Mouse (Mus musculus): ENCODE measurements around the gene Clec3a. TPM values are rescaled to one million over a fixed set of nuclear protein-coding genes. Genes with fewer than 3 reads are reported as not detected.

Clec3a gene
- not detected in 2 replicates for polyA plus RNA-seq (2015; fragmentation: Nextera tagmentation; extraction: Ambion mirVana)

DNA sequence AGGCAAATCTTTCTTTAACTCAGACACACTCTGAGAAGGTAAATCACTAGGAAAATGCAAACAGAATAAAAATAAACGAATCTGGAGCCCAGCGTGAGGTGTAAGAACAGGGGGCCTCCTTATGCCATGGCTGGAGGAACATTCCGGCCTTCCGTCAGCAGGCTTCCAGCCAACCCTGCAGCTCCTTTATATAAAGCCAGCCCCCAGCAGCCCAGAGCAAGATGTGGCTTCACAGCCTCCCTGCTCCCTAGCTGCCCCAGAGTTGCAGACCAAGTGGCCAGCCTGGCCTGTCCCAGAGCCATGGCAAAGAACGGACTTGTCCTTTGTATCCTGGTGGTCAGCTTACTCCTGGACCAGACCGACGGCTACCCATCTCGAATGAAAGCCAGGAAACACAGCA, at the start of gene Clec3a:
Clec3a (plus strand) TSS at position 301 of the 400 bp plus-strand sequence.
- Histone ChIP-seq H3K4me1 (ENCODE audit: insufficient read depth, low read length) (no peaks in the 10 kb centered on the region), H3K27ac (ENCODE audit: low read length) (no peak within 1 kb of the TSS), H3K27me3 (ENCODE audit: insufficient read depth, low read length) (no peaks in the 10 kb centered on the region), H3K9ac (replicated peaks; ENCODE audit: low read length) (no peak within 1 kb of the TSS), H3K36me3 (ENCODE audit: insufficient read depth, low read length) (no peaks in the 10 kb centered on the region), H3K9me3 (ENCODE audit: low read length) (no peaks in the 10 kb centered on the region), H3K4me3 (ENCODE audit: low read length) (no peak within 1 kb of the TSS), H3K4me2 (replicated peaks; ENCODE audit: low read depth, low read length) (no peak within 1 kb of the TSS)
- 75% methylated on average over 8 of the region's 8 CpGs for WGBS
- ATAC-seq (ENCODE audit: low FRiP score, low TSS enrichment) = no peak

DNA sequence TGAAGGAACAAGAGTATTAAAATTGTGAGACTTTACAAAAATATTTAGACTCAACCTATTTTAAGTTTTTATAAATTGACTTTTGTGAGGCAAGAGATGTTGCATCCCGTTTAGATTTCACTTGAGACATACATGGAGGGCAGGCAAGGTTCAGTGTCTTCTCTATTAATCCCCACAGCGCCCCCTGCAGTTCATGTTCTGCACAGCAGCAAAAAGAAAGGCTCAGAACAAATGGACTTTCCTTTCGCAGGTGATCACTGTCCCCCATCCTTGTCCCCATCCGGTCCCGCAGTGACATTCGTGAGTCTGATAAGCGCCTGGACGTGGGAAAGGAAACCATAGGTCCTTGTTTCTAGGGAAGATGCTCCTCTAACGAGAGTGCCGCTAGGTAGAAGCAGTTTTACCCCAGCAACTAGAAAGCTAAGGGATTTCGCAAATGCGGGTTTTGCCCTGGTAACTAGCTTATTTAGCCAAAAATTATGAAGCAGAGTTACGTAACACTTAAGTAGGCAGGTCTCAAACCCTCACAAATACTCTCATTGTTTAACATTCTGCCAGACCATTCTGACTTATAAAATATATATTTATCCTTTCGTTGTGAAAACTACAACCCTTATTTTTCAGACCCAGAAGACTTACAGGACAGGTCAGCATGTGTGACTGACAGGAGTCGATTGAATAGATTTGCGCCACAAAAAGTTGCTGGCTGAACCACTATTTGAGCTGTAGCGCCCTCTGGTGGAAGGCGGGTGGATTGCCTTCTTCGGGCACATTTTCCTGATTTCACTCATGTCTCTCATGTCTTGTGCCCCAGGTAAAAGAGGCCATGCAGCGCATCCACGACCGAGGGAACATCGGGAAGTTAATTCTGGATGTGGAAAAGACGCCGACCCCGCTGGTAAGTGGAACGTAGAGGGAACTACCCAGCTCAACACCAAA, 48.6 kb upstream of the Clec3a start:
- Histone ChIP-seq H3K9me3 (ENCODE audit: low read length) (no peaks in the 10 kb centered on the region), H3K9ac (replicated peaks; ENCODE audit: low read length) (no peak overlapping the region), H3K27ac (ENCODE audit: low read length) (no peak overlapping the region), H3K27me3 (ENCODE audit: insufficient read depth, low read length) (no peaks in the 10 kb centered on the region), H3K4me2 (replicated peaks; ENCODE audit: low read depth, low read length) (peak overlapping the region; percentile 29; the same call in 1 of the 2 replicates), H3K4me3 (ENCODE audit: low read length) (no peak overlapping the region), H3K4me1 (ENCODE audit: insufficient read depth, low read length) (0 out of 2 replicates have a peak, but pooled peaks cover 3% of the 10 kb centered on the region), H3K36me3 (ENCODE audit: insufficient read depth, low read length) (no peaks in the 10 kb centered on the region)
- 42% methylated on average over 27 of the region's 27 CpGs for WGBS
- no peak for ATAC-seq (ENCODE audit: low FRiP score, low TSS enrichment)

DNA sequence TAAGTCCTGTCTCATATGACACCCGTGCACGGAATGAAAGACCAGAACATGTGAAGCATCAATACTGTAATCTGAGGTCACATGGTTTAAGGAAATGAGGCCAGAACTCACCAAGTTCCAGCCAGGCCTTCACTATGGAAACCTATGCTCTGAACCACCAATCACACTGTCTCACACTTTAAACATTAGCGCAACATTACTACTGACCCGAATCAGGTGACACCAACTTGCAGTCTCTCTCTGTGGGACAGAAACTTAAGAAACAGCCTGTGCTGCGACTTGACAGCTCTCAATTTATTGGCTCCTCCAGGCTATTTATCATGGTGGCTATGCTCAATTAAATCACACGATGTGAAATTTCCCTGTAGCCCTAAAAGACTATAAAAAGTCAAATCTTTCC, 43.5 kb upstream of the Clec3a start:
- no peaks in the 10 kb centered on the region for H3K27me3 ChIP-seq (ENCODE audit: insufficient read depth, low read length)
- WGBS = 28% methylated on average over 6 of the region's 6 CpGs
- H3K9ac ChIP-seq (replicated peaks; ENCODE audit: low read length) = no peak overlapping the region
- H3K27ac ChIP-seq (ENCODE audit: low read length) = no peak overlapping the region
- H3K9me3 ChIP-seq (ENCODE audit: low read length) = no peaks in the 10 kb centered on the region
- ATAC-seq (ENCODE audit: low FRiP score, low TSS enrichment) = peak; percentile 85; the same call in 1 of the 2 replicates
- H3K36me3 ChIP-seq (ENCODE audit: insufficient read depth, low read length) = no peaks in the 10 kb centered on the region
- no peaks in the 10 kb centered on the region for H3K4me1 ChIP-seq (ENCODE audit: insufficient read depth, low read length)
- H3K4me3 ChIP-seq (ENCODE audit: low read length) = no peak overlapping the region
- H3K4me2 ChIP-seq (replicated peaks; ENCODE audit: low read depth, low read length) = no peak overlapping the region

DNA sequence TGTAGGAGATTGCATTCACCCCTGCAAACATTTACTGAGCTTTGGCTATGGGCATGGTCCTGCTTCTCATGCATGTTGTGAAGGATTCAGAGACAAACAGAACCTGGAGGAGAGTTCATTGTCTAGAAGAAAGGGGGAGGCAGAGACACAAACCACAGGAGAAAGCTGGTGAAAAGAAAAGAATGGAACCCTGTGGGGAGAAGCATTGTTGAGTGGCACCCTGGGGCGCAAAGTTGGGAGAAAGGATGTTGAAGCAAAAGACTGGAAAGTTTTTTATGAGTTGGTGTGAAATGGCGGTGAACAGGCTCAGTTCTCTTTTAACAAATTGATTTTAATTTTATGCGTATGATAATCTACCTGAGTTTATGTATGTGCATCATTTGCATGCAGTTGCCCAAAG, 33.7 kb upstream of the Clec3a start:
- no peak for ATAC-seq (ENCODE audit: low FRiP score, low TSS enrichment)
- H3K27ac ChIP-seq (ENCODE audit: low read length) = no peak overlapping the region

DNA sequence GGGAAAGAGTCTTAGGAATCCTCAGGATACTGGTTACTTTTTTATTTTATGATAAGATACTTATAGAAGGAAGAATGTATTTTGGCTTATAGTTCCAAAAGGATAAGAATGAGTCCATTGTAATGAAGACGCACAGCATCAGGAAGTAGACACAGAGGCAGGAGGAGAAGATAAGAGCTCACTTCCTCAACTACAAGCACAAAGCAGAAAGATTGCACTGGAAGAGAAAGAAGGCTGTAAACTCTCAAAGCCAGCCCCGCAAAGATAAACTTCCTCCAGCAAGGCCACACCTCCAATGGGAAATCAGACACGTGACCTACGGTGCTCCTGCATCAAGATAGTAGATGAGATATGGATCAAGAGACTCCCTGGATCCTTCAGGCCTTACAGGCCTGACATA, 30.4 kb upstream of the Clec3a start:
- H3K9me3 ChIP-seq (ENCODE audit: low read length) = no peaks in the 10 kb centered on the region
- no peak overlapping the region for H3K27ac ChIP-seq (ENCODE audit: low read length)
- ATAC-seq (ENCODE audit: low FRiP score, low TSS enrichment) = no peak
- no peak overlapping the region for H3K9ac ChIP-seq (replicated peaks; ENCODE audit: low read length)
- no peaks in the 10 kb centered on the region for H3K4me1 ChIP-seq (ENCODE audit: insufficient read depth, low read length)
- no peaks in the 10 kb centered on the region for H3K36me3 ChIP-seq (ENCODE audit: insufficient read depth, low read length)
- no peak overlapping the region for H3K4me3 ChIP-seq (ENCODE audit: low read length)
- H3K27me3 ChIP-seq (ENCODE audit: insufficient read depth, low read length) = no peaks in the 10 kb centered on the region
- WGBS = 61% methylated on average over 4 of the region's 4 CpGs
- no peak overlapping the region for H3K4me2 ChIP-seq (replicated peaks; ENCODE audit: low read depth, low read length)

More for the DNA sequence above, 33.7 kb upstream of the Clec3a start:
- Histone ChIP-seq H3K9ac (replicated peaks; ENCODE audit: low read length) (no peak overlapping the region), H3K36me3 (ENCODE audit: insufficient read depth, low read length) (no peaks in the 10 kb centered on the region), H3K9me3 (ENCODE audit: low read length) (no peaks in the 10 kb centered on the region), H3K27me3 (ENCODE audit: insufficient read depth, low read length) (no peaks in the 10 kb centered on the region), H3K4me1 (ENCODE audit: insufficient read depth, low read length) (no peaks in the 10 kb centered on the region), H3K4me2 (replicated peaks; ENCODE audit: low read depth, low read length) (no peak overlapping the region), H3K4me3 (ENCODE audit: low read length) (no peak overlapping the region)
- 90% methylated on average over 3 of the region's 3 CpGs for WGBS

DNA sequence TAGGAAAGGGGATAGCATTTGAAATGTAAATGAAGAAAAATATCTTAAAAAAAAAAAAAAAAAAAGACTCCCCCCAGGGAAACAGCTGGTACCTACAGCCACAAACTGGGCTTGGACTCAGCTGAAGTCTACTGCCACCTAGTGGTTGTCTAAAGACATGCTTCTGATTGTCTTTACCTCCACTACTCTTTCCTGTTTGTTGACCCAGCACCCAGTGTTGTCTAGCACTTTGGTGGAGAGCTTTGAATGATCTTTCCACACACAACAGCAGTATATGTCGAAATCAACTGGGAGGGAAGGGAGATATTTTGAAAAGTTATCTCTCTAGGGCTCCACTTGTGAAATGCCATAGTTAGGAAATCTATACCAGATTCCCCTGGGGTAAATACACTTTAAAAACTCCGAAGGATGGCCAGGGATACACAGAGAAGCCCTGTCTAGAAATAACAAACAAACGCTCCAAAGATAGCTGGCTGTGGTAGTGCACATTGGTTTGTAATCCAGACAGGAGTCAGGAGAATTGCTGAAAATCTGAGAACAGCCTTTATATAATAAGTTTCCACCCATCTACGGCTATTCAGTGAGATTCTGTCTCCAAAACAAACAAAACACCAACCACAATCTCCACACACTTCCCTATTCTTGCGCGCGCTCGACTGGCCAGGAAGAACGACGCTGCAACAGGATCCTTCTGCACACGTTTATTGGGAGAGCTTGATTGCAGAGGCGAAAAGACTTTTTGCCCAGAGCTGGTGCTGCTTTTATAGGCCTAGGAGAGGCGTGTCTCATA, 27.2 kb upstream of the Clec3a start:
- H3K9me3 ChIP-seq (ENCODE audit: low read length) = no peaks in the 10 kb centered on the region
- ATAC-seq (ENCODE audit: low FRiP score, low TSS enrichment) = no peak
- no peak overlapping the region for H3K9ac ChIP-seq (replicated peaks; ENCODE audit: low read length)
- H3K27ac ChIP-seq (ENCODE audit: low read length) = no peak overlapping the region
- H3K36me3 ChIP-seq (ENCODE audit: insufficient read depth, low read length) = no peaks in the 10 kb centered on the region
- no peak overlapping the region for H3K4me3 ChIP-seq (ENCODE audit: low read length)
- no peaks in the 10 kb centered on the region for H3K4me1 ChIP-seq (ENCODE audit: insufficient read depth, low read length)
- 77% methylated on average over 11 of the region's 13 CpGs for WGBS
- H3K27me3 ChIP-seq (ENCODE audit: insufficient read depth, low read length) = no peaks in the 10 kb centered on the region
- no peak overlapping the region for H3K4me2 ChIP-seq (replicated peaks; ENCODE audit: low read depth, low read length)

DNA sequence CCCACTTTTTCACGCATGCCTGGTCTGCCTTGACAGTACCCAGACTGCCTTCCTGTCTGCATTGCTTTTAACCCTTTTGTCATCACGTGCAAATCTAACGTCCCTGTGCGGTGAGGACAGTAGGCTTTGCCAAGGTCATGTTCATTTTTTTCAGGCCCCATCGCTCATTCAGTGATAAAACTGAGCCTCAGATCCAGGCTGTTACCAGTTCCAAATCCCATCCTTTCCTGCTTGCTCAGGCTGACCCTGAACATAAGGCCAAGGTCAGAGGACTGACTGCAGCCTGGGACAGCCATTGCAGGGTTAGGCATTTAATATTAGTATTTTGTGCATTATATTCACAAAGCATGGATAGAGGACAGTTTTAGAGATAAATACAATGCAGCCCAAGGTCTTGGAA, 19.6 kb upstream of the Clec3a start:
- Histone ChIP-seq H3K4me2 (replicated peaks; ENCODE audit: low read depth, low read length) (no peak overlapping the region), H3K9me3 (ENCODE audit: low read length) (no peaks in the 10 kb centered on the region), H3K4me3 (ENCODE audit: low read length) (no peak overlapping the region), H3K9ac (replicated peaks; ENCODE audit: low read length) (no peak overlapping the region), H3K27ac (ENCODE audit: low read length) (no peak overlapping the region), H3K4me1 (ENCODE audit: insufficient read depth, low read length) (no peaks in the 10 kb centered on the region), H3K27me3 (ENCODE audit: insufficient read depth, low read length) (0 out of 2 replicates have a peak, but pooled peaks cover 4% of the 10 kb centered on the region), H3K36me3 (ENCODE audit: insufficient read depth, low read length) (no peaks in the 10 kb centered on the region)
- no peak for ATAC-seq (ENCODE audit: low FRiP score, low TSS enrichment)
- 90% methylated on average over 5 of the region's 5 CpGs for WGBS

DNA sequence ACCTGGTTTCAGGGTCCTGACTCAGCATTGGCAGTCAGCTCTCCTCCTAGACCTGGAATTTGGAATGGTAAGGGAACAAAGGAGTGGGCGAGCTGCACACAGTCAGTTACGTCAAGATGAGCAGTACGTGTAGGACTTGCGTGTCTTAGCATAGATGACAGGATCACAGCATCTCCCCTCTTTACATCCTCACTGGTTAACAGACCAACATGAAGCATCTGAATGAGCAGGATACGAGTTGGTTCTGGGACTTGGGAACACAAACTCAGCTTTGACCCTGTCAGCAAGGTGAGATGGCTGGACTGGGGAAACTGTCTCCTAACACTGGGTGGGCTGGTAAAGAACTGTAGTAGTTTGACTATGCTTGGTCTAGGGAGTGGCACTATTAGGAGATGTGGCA, 18.6 kb upstream of the Clec3a start:
- Histone ChIP-seq H3K27me3 (ENCODE audit: insufficient read depth, low read length) (0 out of 2 replicates have a peak, but pooled peaks cover 4% of the 10 kb centered on the region), H3K4me3 (ENCODE audit: low read length) (no peak overlapping the region), H3K36me3 (ENCODE audit: insufficient read depth, low read length) (no peaks in the 10 kb centered on the region), H3K9ac (replicated peaks; ENCODE audit: low read length) (no peak overlapping the region), H3K9me3 (ENCODE audit: low read length) (no peaks in the 10 kb centered on the region), H3K4me2 (replicated peaks; ENCODE audit: low read depth, low read length) (no peak overlapping the region), H3K27ac (ENCODE audit: low read length) (no peak overlapping the region), H3K4me1 (ENCODE audit: insufficient read depth, low read length) (no peaks in the 10 kb centered on the region)
- no peak for ATAC-seq (ENCODE audit: low FRiP score, low TSS enrichment)
- WGBS = 90% methylated on average over 5 of the region's 5 CpGs

DNA sequence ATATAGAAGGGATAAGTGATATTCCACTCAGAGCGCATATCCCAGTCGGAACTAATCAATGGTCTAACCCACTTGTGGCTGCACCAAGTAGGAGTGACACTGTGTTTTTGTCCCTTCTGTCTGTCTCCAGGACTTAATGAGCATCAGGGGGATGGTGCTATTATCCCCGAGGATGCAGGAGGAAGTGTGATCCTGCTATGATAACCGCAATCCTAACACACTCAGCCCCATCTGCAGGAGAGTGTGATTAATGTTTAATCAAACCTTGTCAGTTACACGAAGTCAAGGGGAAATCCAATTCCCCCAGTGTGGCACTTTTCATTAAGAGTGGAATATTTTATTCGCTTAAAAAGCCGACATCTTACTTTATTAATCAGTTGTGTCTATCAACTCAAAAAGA, 16.2 kb upstream of the Clec3a start:
- Histone ChIP-seq H3K27me3 (ENCODE audit: insufficient read depth, low read length) (0 out of 2 replicates have a peak, but pooled peaks cover 4% of the 10 kb centered on the region), H3K4me3 (ENCODE audit: low read length) (no peak overlapping the region), H3K9me3 (ENCODE audit: low read length) (no peaks in the 10 kb centered on the region), H3K36me3 (ENCODE audit: insufficient read depth, low read length) (no peaks in the 10 kb centered on the region), H3K4me1 (ENCODE audit: insufficient read depth, low read length) (no peaks in the 10 kb centered on the region), H3K9ac (replicated peaks; ENCODE audit: low read length) (no peak overlapping the region), H3K4me2 (replicated peaks; ENCODE audit: low read depth, low read length) (no peak overlapping the region), H3K27ac (ENCODE audit: low read length) (no peak overlapping the region)
- no peak for ATAC-seq (ENCODE audit: low FRiP score, low TSS enrichment)
- WGBS = 61% methylated on average over 7 of the region's 7 CpGs
